Mouse (Mus musculus): Measurements from ENCODE around the gene Nin. TPM values are rescaled to one million over a fixed set of nuclear protein-coding genes. Genes with fewer than 3 reads are reported as not detected.

Nin gene
- 82.0 to 91.0 TPM (median 89.8 TPM) in 4 replicates for total RNA-seq (2023; ENCODE audit: inconsistent age)

GRCm38 (mm10) chr12:70113351-70113750 lies at the start of gene Nin:
TSS of gene Nin (minus strand) at chr12:70113717.

DNA sequence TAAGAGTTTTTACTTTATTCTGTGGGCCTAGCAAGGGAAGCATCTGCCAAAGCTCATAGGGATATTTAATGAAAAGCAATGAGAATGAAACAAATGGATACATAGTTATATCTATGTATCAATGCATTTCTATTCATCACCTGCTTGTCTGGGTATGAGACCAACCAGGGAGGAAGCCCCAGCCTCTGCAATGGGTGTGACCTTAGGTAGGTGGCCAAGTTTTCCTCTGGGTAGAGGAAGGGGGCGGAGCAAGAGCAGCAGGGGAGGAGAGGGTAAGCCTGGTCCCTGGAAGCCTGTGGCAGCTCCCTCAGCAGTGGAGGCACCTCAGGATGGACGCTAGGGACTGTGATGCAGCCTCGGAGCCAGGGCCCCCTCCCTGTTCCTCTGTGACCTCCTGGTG lies 40.3 kb upstream of the Nin start, which contains the start of gene Abhd12b:
Gene Abhd12b, plus strand, starts transcription at position 301 of the 400 bp plus-strand sequence.

GRCm38 (mm10) chr12:69986786-69987497 lies 126.6 kb downstream of the Nin start, which contains the start of gene Sav1:
TSS of gene Sav1 (minus strand) at chr12:69987002.

Other genes with a start within 250 kb of the Nin start
- gene Atl1, start 221.1 kb downstream of the Nin start, total RNA-seq (2023; ENCODE audit: inconsistent age), result 2.0 to 4.0 TPM (median 3.5 TPM) in 4 replicates
- 54.0 to 66.1 TPM (median 58.5 TPM) in 4 replicates for gene Map4k5, start 220.5 kb downstream of the Nin start, total RNA-seq (2023; ENCODE audit: inconsistent age)
- 39.5 to 49.2 TPM (median 47.8 TPM) in 4 replicates for gene Sav1, start 126.7 kb downstream of the Nin start, total RNA-seq (2023; ENCODE audit: inconsistent age)
- not detected in 4 replicates for gene Abhd12b, start 40.4 kb upstream of the Nin start, total RNA-seq (2023; ENCODE audit: inconsistent age)
- 1.1 to 4.6 TPM (median 2.5 TPM) in 4 replicates for gene Pygl, start 117.8 kb upstream of the Nin start, total RNA-seq (2023; ENCODE audit: inconsistent age)
- not detected in 4 replicates for gene Trim9, start 233.9 kb upstream of the Nin start, total RNA-seq (2023; ENCODE audit: inconsistent age)